Mouse (Mus musculus) E14TG2a.4 (cell line): ENCODE data around the gene Mrpl35.

ENCODE experiments used
- H3K27me3 ChIP-seq: 2 replicates; pipeline ENCODE4 v1.6.1; 2014; ENCODE audit warnings: low read length, control low read depth; ENCODE audit not compliant: insufficient read depth
- H3K36me3 ChIP-seq: 2 replicates; pipeline ENCODE4 v1.6.1; 2014; ENCODE audit warnings: low read length, control low read depth; ENCODE audit not compliant: insufficient read depth
- H3K4me1 ChIP-seq: replicated peaks from 2 replicates; pipeline ENCODE4 v1.6.1; 2014; ENCODE audit warnings: low read depth, low read length, control low read depth
- H3K4me3 ChIP-seq: replicated peaks from 2 replicates; pipeline ENCODE4 v1.5.1; 2014; ENCODE audit warnings: mild to moderate bottlenecking, low read length
- H3K9me3 ChIP-seq: 2 replicates; pipeline ENCODE4 v1.6.1; 2014; ENCODE audit warnings: low read length, control low read depth
- CTCF ChIP-seq: conservative IDR thresholded peaks from 2 replicates; pipeline ENCODE4 v1.5.1; 2014; ENCODE audit warnings: low read length
- NANOG ChIP-seq: IDR thresholded peaks from 2 replicates; pipeline ENCODE4 v1.6.1; 2014; ENCODE audit warnings: borderline replicate concordance, low read length, mixed read lengths
- POU5F1 ChIP-seq: IDR thresholded peaks from 2 replicates; pipeline ENCODE4 v1.6.1; 2014; ENCODE audit warnings: low read length, borderline replicate concordance

Mrpl35 gene

GRCm38 (mm10) chr6:71780431-71780830, 46.3 kb downstream of the Mrpl35 start:
- TF ChIP-seq CTCF (no peak), NANOG (no peak), POU5F1 (no peak)
- no peaks in the 10 kb centered on the region for H3K9me3 ChIP-seq
- H3K27me3 ChIP-seq: 0 out of 2 replicates have a peak, but pooled peaks cover 2% of the 10 kb centered on the region
- H3K4me3 ChIP-seq: no peak overlapping the region
- H3K36me3 ChIP-seq: no peaks in the 10 kb centered on the region
- peaks cover 29% of the 10 kb centered on the region for H3K4me1 ChIP-seq

- Histone ChIP-seq H3K9me3 (no peaks in the 10 kb centered on the region), H3K4me1 (peaks cover 30% of the 10 kb centered on the region), H3K27me3 (no peaks in the 10 kb centered on the region), H3K4me3 (no peak overlapping the region), H3K36me3 (no peaks in the 10 kb centered on the region)
- TF ChIP-seq NANOG (peak; percentile 29; the same call in 1 of the 2 replicates), POU5F1 (no peak)
Observed at GRCm38 (mm10) chr6:71779831-71780230, 46.9 kb downstream of the Mrpl35 start.

- Histone ChIP-seq H3K27me3 (no peaks in the 10 kb centered on the region), H3K4me3 (no peak overlapping the region), H3K36me3 (no peaks in the 10 kb centered on the region), H3K9me3 (no peaks in the 10 kb centered on the region), H3K4me1 (peaks cover 31% of the 10 kb centered on the region)
- TF ChIP-seq POU5F1: no peak
- TF ChIP-seq CTCF: no peak
- TF ChIP-seq NANOG: no peak
Observed at GRCm38 (mm10) chr6:71778016-71778415, 48.8 kb downstream of the Mrpl35 start.

- Histone ChIP-seq H3K4me3 (no peak overlapping the region), H3K9me3 (no peaks in the 10 kb centered on the region)
Observed at GRCm38 (mm10) chr6:71772636-71773208, 54.0 kb downstream of the Mrpl35 start.

GRCm38 (mm10) chr6:71772156-71772555, 54.6 kb downstream of the Mrpl35 start:
- Histone ChIP-seq H3K4me3 (no peak overlapping the region), H3K9me3 (no peaks in the 10 kb centered on the region), H3K36me3 (no peaks in the 10 kb centered on the region), H3K4me1 (peaks cover 23% of the 10 kb centered on the region), H3K27me3 (no peaks in the 10 kb centered on the region)
- TF ChIP-seq POU5F1 (no peak), NANOG (no peak), CTCF (no peak)

More at GRCm38 (mm10) chr6:71772636-71773208, 54.0 kb downstream of the Mrpl35 start:
- TF ChIP-seq CTCF: no peak
- TF ChIP-seq POU5F1: no peak
- no peak for TF ChIP-seq NANOG
- Histone ChIP-seq H3K36me3 (no peaks in the 10 kb centered on the region), H3K4me1 (peaks cover 23% of the 10 kb centered on the region), H3K27me3 (no peaks in the 10 kb centered on the region)

GRCm38 (mm10) chr6:71771282-71771681, 55.5 kb downstream of the Mrpl35 start:
- no peak overlapping the region for H3K4me3 ChIP-seq
- H3K4me1 ChIP-seq: peaks cover 23% of the 10 kb centered on the region
- TF ChIP-seq POU5F1: no peak
- TF ChIP-seq NANOG: no peak
- peak; percentile 65 for TF ChIP-seq CTCF
- H3K9me3 ChIP-seq: no peaks in the 10 kb centered on the region
- no peaks in the 10 kb centered on the region for H3K36me3 ChIP-seq
- no peaks in the 10 kb centered on the region for H3K27me3 ChIP-seq

- Histone ChIP-seq H3K4me3 (peak overlapping the region; percentile 26; the same call in 1 of the 2 replicates), H3K4me1 (peaks cover 23% of the 10 kb centered on the region), H3K27me3 (no peaks in the 10 kb centered on the region), H3K36me3 (no peaks in the 10 kb centered on the region), H3K9me3 (no peaks in the 10 kb centered on the region)
- peak; percentile 72 for TF ChIP-seq CTCF
- no peak for TF ChIP-seq POU5F1
- no peak for TF ChIP-seq NANOG
Observed at GRCm38 (mm10) chr6:71770856-71771255, 55.9 kb downstream of the Mrpl35 start.

GRCm38 (mm10) chr6:71769901-71770690, 56.7 kb downstream of the Mrpl35 start:
- no peaks in the 10 kb centered on the region for H3K36me3 ChIP-seq
- TF ChIP-seq POU5F1 (no peak), CTCF (peak; percentile 59)
- no peaks in the 10 kb centered on the region for H3K27me3 ChIP-seq
- H3K9me3 ChIP-seq: no peaks in the 10 kb centered on the region
- peaks cover 23% of the 10 kb centered on the region for H3K4me1 ChIP-seq
- H3K4me3 ChIP-seq: peak overlapping the region; percentile 26; the same call in 1 of the 2 replicates
